ENCODE assay signal across 9 mouse cellular contexts in the genomic region with DNA sequence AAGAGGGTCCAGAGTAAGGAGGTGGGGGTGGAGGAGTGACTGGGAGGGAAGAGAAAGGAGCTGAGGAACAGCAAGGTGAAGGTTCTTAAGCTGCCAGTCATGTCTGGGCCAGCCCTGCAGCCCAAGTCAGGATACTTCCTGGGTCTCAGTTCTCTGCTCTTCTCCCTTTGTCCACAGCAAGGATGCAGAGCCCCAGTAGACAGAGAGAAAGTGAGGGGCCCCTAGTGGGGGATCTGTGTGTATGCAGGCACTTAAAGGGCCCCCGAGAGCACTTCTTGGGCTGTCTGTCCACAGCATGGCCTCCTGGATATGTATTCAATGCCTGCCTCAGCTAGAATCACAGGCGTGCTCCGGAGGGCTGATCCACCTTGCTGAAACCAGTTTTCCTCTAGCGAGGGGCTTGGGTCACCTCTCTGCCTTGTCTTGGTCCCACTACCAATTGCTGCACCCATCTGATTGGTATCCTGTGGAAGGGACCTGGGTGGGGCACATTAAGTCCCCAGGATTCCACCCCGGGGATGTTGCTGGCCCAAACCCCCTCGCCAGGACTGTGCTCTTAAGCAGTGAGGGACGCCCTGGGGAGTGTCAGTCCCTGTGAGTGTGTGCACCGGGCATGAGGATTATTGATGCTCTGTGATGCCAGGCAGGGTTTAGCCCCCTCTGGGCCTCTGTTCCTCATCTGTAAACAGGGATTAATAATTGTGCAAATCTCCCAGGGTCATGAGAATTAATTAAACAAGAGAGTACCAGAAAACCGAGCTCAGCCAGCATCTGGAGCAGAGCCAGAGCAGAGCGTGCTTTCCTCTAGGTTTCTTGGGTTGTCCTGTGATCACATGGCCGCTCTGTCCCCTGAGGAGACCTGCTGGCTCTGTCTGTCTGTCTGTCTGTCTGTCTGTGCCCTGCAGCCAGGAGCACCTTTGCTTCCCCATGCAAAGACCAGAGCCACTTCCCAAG. TPM values are rescaled to one million over a fixed set of nuclear protein-coding genes. Genes with fewer than 3 reads are reported as not detected.
DNase-seq lines count a peak whose midpoint lies in the region; ATAC-seq and TF ChIP-seq lines count a peak whose summit lies in the region.
"Had no signal": no experiment of that assay in that cellular context is flagged by ENCODE, and none has a peak within 500 bp of the region (broad histone marks: within the 10 kb centered on the region; RNA-seq: fewer than 3 reads in every experiment).

No protein-coding gene starts in this region.

- no peak overlapping the region for H3K4me2 ChIP-seq in lung, embryonic 15.5 days
- H3K4me2 ChIP-seq in forebrain, embryonic 12.5 days, result no peak overlapping the region
- no peak overlapping the region for H3K4me2 ChIP-seq in kidney, postnatal 0 days (ENCODE audit: low read length)
- no peak overlapping the region for H3K4me2 ChIP-seq in midbrain, postnatal 0 days (ENCODE audit: low read depth, low read length, poor library complexity, severe bottlenecking)

- H3K9ac ChIP-seq in lung, embryonic 15.5 days, result no peak overlapping the region
- H3K9ac ChIP-seq in forebrain, embryonic 12.5 days, result no peak overlapping the region
- no peak overlapping the region for H3K9ac ChIP-seq in kidney, postnatal 0 days (ENCODE audit: low read depth, low read length)
- H3K9ac ChIP-seq in midbrain, postnatal 0 days (replicated peaks; ENCODE audit: low read length, poor library complexity, severe bottlenecking), result no peak overlapping the region

- H3K36me3 ChIP-seq in lung, embryonic 15.5 days, result no peaks in the 10 kb centered on the region
- no peaks in the 10 kb centered on the region for H3K36me3 ChIP-seq in forebrain, embryonic 12.5 days (replicated peaks)
- no peaks in the 10 kb centered on the region for H3K36me3 ChIP-seq in kidney, postnatal 0 days (ENCODE audit: insufficient read depth, low read length)
- H3K36me3 ChIP-seq in midbrain, postnatal 0 days (ENCODE audit: insufficient read depth, low read length), result no peaks in the 10 kb centered on the region

- 47% methylated on average over 11 of the region's 11 CpGs for WGBS in lung, embryonic 15.5 days
- whole genome bisulfite sequencing in forebrain, embryonic 12.5 days, result 35% methylated on average over 11 of the region's 11 CpGs
- WGBS in kidney, postnatal 0 days, result 53% methylated on average over 11 of the region's 11 CpGs
- WGBS in midbrain, postnatal 0 days, result 31% methylated on average over 11 of the region's 11 CpGs

- 0 out of 2 replicates have a peak, but pooled peaks have one; percentile 15 for ATAC-seq in lung, embryonic 15.5 days (ENCODE audit: borderline replicate concordance, extremely low read depth, low FRiP score, low TSS enrichment)
- peak; percentile 64 for ATAC-seq in forebrain, embryonic 12.5 days (ENCODE audit: low FRiP score)
- peak; percentile 62; the same call in 1 of the 2 replicates for ATAC-seq in kidney, postnatal 0 days (replicated peaks; ENCODE audit: low FRiP score, low read depth)
- peak; percentile 47; the same call in 1 of the 2 replicates for ATAC-seq in midbrain, postnatal 0 days (ENCODE audit: low FRiP score)

- TF ChIP-seq CTCF in kidney, postnatal 0 days (IDR thresholded peaks at IDR 0.05; ENCODE audit: low read depth), result peak; percentile 64
- TF ChIP-seq CTCF in midbrain, postnatal 0 days (IDR thresholded peaks at IDR 0.05), result peak; percentile 60

- no peak overlapping the region for H3K4me3 ChIP-seq in lung, embryonic 15.5 days
- no peak overlapping the region for H3K4me3 ChIP-seq in forebrain, embryonic 12.5 days (replicated peaks)
- H3K4me3 ChIP-seq in kidney, postnatal 0 days (replicated peaks; ENCODE audit: low read depth, low read length), result no peak overlapping the region
- no peak overlapping the region for H3K4me3 ChIP-seq in midbrain, postnatal 0 days (ENCODE audit: low read depth, low read length)

- no peaks in the 10 kb centered on the region for H3K9me3 ChIP-seq in lung, embryonic 15.5 days
- no peaks in the 10 kb centered on the region for H3K9me3 ChIP-seq in forebrain, embryonic 12.5 days
- no peaks in the 10 kb centered on the region for H3K9me3 ChIP-seq in kidney, postnatal 0 days (replicated peaks; ENCODE audit: low read length)
- H3K9me3 ChIP-seq in midbrain, postnatal 0 days (ENCODE audit: low read length), result no peaks in the 10 kb centered on the region

- DNase-seq in lung, adult 18-20 months, result no peak
- peak; percentile 87 for DNase-seq in kidney, postnatal 0 days (ENCODE audit: low spot score)
- peak; percentile 65 for DNase-seq in midbrain, postnatal 0 days (ENCODE audit: low spot score)
- no peak for DNase-seq in right cerebral cortex, adult 18-20 months
- no peak for DNase-seq in left cerebral cortex, adult 18-20 months (ENCODE audit: low spot score in 2 of 2)
- no peak for DNase-seq in spleen, adult 12 weeks (ENCODE audit: low spot score)

- no peaks in the 10 kb centered on the region for H3K27me3 ChIP-seq in lung, embryonic 15.5 days
- no peaks in the 10 kb centered on the region; the same call in 1 of the 2 replicates for H3K27me3 ChIP-seq in forebrain, embryonic 12.5 days
- H3K27me3 ChIP-seq in kidney, postnatal 0 days (ENCODE audit: insufficient read depth, low read length), result no peaks in the 10 kb centered on the region
- H3K27me3 ChIP-seq in midbrain, postnatal 0 days (ENCODE audit: insufficient read depth, low read length), result no peaks in the 10 kb centered on the region

- peaks cover 13% of the 10 kb centered on the region; the same call in 1 of the 2 replicates for H3K4me1 ChIP-seq in lung, embryonic 15.5 days
- H3K4me1 ChIP-seq in forebrain, embryonic 12.5 days, result peaks cover 19% of the 10 kb centered on the region
- H3K4me1 ChIP-seq in kidney, postnatal 0 days (replicated peaks; ENCODE audit: insufficient read depth, low read length), result no peaks in the 10 kb centered on the region
- peaks cover 8% of the 10 kb centered on the region; the same call in 1 of the 2 replicates for H3K4me1 ChIP-seq in midbrain, postnatal 0 days (ENCODE audit: insufficient read depth, low read length)

- H3K27ac ChIP-seq in lung, embryonic 15.5 days, result no peak overlapping the region
- peak overlapping the region; percentile 51; the same call in 1 of the 2 replicates for H3K27ac ChIP-seq in forebrain, embryonic 12.5 days
- no peak overlapping the region for H3K27ac ChIP-seq in kidney, postnatal 0 days
- 0 out of 2 replicates have a peak overlapping the region, but pooled peaks have one; percentile 1 for H3K27ac ChIP-seq in midbrain, postnatal 0 days (ENCODE audit: low read depth, low read length)
- H3K27ac ChIP-seq: macrophage had no signal

RNA-seq across cellular contexts. Expression of a gene that starts 26.5 kb away (rescaled TPM):
- 16.5 and 17.5 TPM in 2 replicates for polyA plus RNA-seq in lung, embryonic 15.5 days (2015; fragmentation: Nextera tagmentation; extraction: Ambion mirVana)
- polyA plus RNA-seq in forebrain, embryonic 12.5 days (2016; fragmentation: Nextera tagmentation; extraction: Ambion mirVana), result 12.1 and 16.3 TPM in 2 replicates
- 15.1 and 15.8 TPM in 2 replicates for polyA plus RNA-seq in kidney, postnatal 0 days (2015; fragmentation: Nextera tagmentation; extraction: Ambion mirVana)
- total RNA-seq in midbrain, postnatal 0 days (2014; rRNA removed), result 62.9 and 79.2 TPM in 2 replicates
- 18.4 and 19.4 TPM in 2 replicates for polyA plus RNA-seq in midbrain, postnatal 0 days (2015; fragmentation: Nextera tagmentation; extraction: Ambion mirVana)
- 100 to 1,000 TPM; 106 to 111 TPM for total RNA-seq in left cerebral cortex, adult 18-20 months (2021)

RNA-seq across cellular contexts. Expression of a gene that starts 34.3 kb away (rescaled TPM):
- polyA plus RNA-seq in lung, embryonic 15.5 days (2015; fragmentation: Nextera tagmentation; extraction: Ambion mirVana), result 988 and 1,033 TPM in 2 replicates
- polyA plus RNA-seq in forebrain, embryonic 12.5 days (2016; fragmentation: Nextera tagmentation; extraction: Ambion mirVana), result 757 and 770 TPM in 2 replicates
- 1,104 and 1,207 TPM in 2 replicates for polyA plus RNA-seq in kidney, postnatal 0 days (2015; fragmentation: Nextera tagmentation; extraction: Ambion mirVana)
- total RNA-seq in midbrain, postnatal 0 days (2014; rRNA removed), result 795 and 936 TPM in 2 replicates
- 645 TPM in 2 replicates for polyA plus RNA-seq in midbrain, postnatal 0 days (2015; fragmentation: Nextera tagmentation; extraction: Ambion mirVana)
- total RNA-seq in left cerebral cortex, adult 18-20 months (2021), result 100 to 1,000 TPM; 275 to 295 TPM

RNA-seq across cellular contexts. Expression of a gene that starts 43.2 kb away (rescaled TPM):
- 31.6 and 32.6 TPM in 2 replicates for polyA plus RNA-seq in lung, embryonic 15.5 days (2015; fragmentation: Nextera tagmentation; extraction: Ambion mirVana)
- 38.0 and 42.6 TPM in 2 replicates for polyA plus RNA-seq in forebrain, embryonic 12.5 days (2016; fragmentation: Nextera tagmentation; extraction: Ambion mirVana)
- 62.9 and 67.0 TPM in 2 replicates for polyA plus RNA-seq in kidney, postnatal 0 days (2015; fragmentation: Nextera tagmentation; extraction: Ambion mirVana)
- total RNA-seq in midbrain, postnatal 0 days (2014; rRNA removed), result 11.4 and 22.6 TPM in 2 replicates
- 13.3 and 17.0 TPM in 2 replicates for polyA plus RNA-seq in midbrain, postnatal 0 days (2015; fragmentation: Nextera tagmentation; extraction: Ambion mirVana)
- 10 to 100 TPM; 15.6 to 19.4 TPM for total RNA-seq in left cerebral cortex, adult 18-20 months (2021)

RNA-seq across cellular contexts. Expression of a gene that starts 52.3 kb away (rescaled TPM):
- 12.8 and 15.3 TPM in 2 replicates for polyA plus RNA-seq in lung, embryonic 15.5 days (2015; fragmentation: Nextera tagmentation; extraction: Ambion mirVana)
- polyA plus RNA-seq in forebrain, embryonic 12.5 days (2016; fragmentation: Nextera tagmentation; extraction: Ambion mirVana), result 4.4 TPM in 2 replicates
- 72.8 and 75.2 TPM in 2 replicates for polyA plus RNA-seq in kidney, postnatal 0 days (2015; fragmentation: Nextera tagmentation; extraction: Ambion mirVana)
- total RNA-seq in midbrain, postnatal 0 days (2014; rRNA removed), result 16.2 and 18.4 TPM in 2 replicates
- polyA plus RNA-seq in midbrain, postnatal 0 days (2015; fragmentation: Nextera tagmentation; extraction: Ambion mirVana), result 12.6 and 13.8 TPM in 2 replicates
- total RNA-seq in left cerebral cortex, adult 18-20 months (2021), result 10 to 100 TPM; 12.5 to 12.7 TPM

RNA-seq across cellular contexts. Expression of a gene that starts 52.6 kb away (rescaled TPM):
- polyA plus RNA-seq in lung, embryonic 15.5 days (2015; fragmentation: Nextera tagmentation; extraction: Ambion mirVana), result 52.5 and 53.2 TPM in 2 replicates
- 37.7 and 39.0 TPM in 2 replicates for polyA plus RNA-seq in forebrain, embryonic 12.5 days (2016; fragmentation: Nextera tagmentation; extraction: Ambion mirVana)
- polyA plus RNA-seq in kidney, postnatal 0 days (2015; fragmentation: Nextera tagmentation; extraction: Ambion mirVana), result 57.0 and 60.8 TPM in 2 replicates
- 69.8 and 73.8 TPM in 2 replicates for total RNA-seq in midbrain, postnatal 0 days (2014; rRNA removed)
- 72.3 and 74.5 TPM in 2 replicates for polyA plus RNA-seq in midbrain, postnatal 0 days (2015; fragmentation: Nextera tagmentation; extraction: Ambion mirVana)
- total RNA-seq in left cerebral cortex, adult 18-20 months (2021), result 10 to 100 TPM; 35.3 to 36.5 TPM

Comparison
In these comparisons a context has a peak if more than half of its experiments do, and no peak if none do; other contexts are left out.
1. H3K27ac ChIP-seq: peak in forebrain, embryonic 12.5 days (single experiment) and midbrain, postnatal 0 days (single experiment); none in lung, embryonic 15.5 days (single experiment) and kidney, postnatal 0 days (single experiment).
2. DNase-seq: peak in kidney, postnatal 0 days (single experiment) and midbrain, postnatal 0 days (single experiment); none in lung, adult 18-20 months (0 of 2), right cerebral cortex, adult 18-20 months (single experiment), left cerebral cortex, adult 18-20 months (0 of 2) and spleen, adult 12 weeks (single experiment).
3. Peak in every context shown above with its lines, with median percentiles within 50 percentile points of each other: ATAC-seq.